Mouse (Mus musculus) megakaryocyte, adult 5-6 weeks (primary cell): ENCODE data around the gene Acmsd. TPM values are rescaled to one million over a fixed set of nuclear protein-coding genes. Genes with fewer than 3 reads are reported as not detected.
"Not testable (repeated sequence)": the region's sequence is repeated elsewhere in the genome, so short reads cannot be mapped to it uniquely, and the experiment has no call there.

ENCODE experiments used
- ATAC-seq: 2 replicates; pipeline ENCODE4 v1.8.0; 2016; ENCODE audit warnings: mild to moderate bottlenecking, inconsistent platforms; ENCODE audit not compliant: poor library complexity, severe bottlenecking
- total RNA-seq, 2 experiments: library from RNA; stranded (forward) in 1 of 2; stranded (reverse) in 1 of 2; fragments of 153-499, 151-499 nt in 1 of 2; fragments of 221-1000, 200-1000 nt in 1 of 2; gene quantifications; 2 replicates each; pipeline versions ENCODE4 v1.2.3 to v1.2.4; 2015 to 2017

Gene Acmsd
- total RNA-seq (2015) (0.07 TPM in 1 of 2 replicates, not detected in the other), total RNA-seq (2017) (0.37 TPM in 1 of 2 replicates, not detected in the other)

GRCm38 (mm10) chr1:127729096-127729495 lies at the start of gene Acmsd:
Gene Acmsd (plus strand): TSS chr1:127729413.
- no peak for ATAC-seq

GRCm38 (mm10) chr1:127679498-127680133 lies 49.6 kb upstream of the Acmsd start, which contains the start of gene Tmem163:
Gene Tmem163 (minus strand): TSS chr1:127679548.
- ATAC-seq = peak; percentile 56

DNA sequence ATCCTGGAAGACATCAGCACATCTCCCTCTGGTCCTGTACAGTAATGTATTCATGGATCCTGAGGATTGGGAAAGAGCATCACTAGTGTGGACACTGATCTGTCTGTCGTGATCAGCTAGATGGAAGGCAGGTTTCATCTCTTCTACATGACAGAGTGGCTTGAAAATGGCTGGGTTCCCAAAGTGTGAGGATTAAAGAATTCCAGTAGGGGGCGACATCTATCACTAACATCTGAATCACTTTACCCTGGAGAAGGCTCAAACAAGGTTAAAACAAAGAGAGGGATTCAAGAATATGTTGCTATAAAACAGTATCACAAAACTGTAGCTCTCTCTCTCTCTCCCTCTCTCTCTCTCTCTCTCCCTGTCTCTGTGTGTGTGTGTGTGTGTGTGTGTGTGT lies 32.7 kb upstream of the Acmsd start:
- no peak for ATAC-seq

GRCm38 (mm10) chr1:127702187-127702586 lies 27.0 kb upstream of the Acmsd start:
- no peak for ATAC-seq

DNA sequence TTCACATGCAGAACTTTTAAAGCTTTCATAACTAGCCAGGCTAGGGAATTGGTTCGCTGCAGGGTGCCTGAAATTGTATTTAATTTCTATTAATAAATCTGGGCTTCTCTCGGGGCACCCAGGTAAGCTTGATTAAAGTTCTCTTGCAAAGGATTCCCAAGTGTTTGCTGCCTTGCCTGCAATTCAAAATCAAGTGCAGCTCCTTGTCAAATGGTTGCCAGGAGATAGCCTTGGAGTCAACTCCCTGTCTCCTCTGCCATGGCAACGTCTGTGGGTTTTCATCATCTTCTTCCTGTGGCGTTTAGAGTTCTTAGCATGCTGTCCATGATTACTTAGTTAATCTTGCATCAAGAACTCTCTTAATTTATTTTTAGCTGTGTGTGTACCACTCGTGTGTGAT lies 22.9 kb upstream of the Acmsd start:
- no peak for ATAC-seq

DNA sequence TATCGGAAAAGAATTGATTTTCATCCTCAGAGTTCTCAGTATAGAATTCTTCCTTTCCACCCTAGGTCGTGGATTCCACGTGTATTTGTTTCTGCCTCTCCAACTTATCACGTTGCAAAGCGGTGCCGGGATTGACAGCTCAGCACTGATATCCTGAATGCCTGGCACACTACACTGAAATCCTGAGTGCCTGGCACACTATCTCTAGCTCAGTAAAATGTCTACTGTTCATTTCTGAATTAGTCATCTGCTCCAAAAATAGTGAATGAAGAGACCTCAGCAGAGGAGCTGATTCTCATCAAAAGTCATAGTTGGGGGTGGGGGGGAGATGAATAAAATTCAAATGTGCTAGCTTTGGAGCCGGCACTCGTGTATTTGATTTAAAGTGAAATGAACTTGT lies 12.8 kb upstream of the Acmsd start:
- ATAC-seq = no peak

- ATAC-seq = no peak
Observed at GRCm38 (mm10) chr1:127718290-127718689, 10.9 kb upstream of the Acmsd start.

DNA sequence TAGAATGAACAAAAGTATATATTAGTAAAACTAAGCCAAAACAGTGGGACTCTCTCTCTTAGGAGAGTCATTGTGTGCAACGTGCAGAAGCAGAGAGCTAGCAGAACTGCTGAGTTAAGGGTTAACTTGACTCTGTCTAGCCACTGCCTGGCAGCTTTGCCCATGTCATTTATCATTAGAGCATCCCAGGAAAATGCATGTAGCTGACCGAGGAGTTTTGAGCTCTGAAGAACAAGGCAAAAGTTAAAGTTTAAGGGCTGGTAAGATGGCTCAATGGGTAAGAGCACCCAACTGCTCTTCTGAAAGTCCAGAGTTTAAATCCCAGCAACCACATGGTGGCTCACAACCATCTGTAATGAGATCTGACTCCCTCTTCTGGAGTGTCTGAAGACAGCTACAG lies 5.6 kb upstream of the Acmsd start:
- no peak for ATAC-seq

- no peak for ATAC-seq
Observed at GRCm38 (mm10) chr1:127731086-127731485, 1.9 kb downstream of the Acmsd start.

DNA sequence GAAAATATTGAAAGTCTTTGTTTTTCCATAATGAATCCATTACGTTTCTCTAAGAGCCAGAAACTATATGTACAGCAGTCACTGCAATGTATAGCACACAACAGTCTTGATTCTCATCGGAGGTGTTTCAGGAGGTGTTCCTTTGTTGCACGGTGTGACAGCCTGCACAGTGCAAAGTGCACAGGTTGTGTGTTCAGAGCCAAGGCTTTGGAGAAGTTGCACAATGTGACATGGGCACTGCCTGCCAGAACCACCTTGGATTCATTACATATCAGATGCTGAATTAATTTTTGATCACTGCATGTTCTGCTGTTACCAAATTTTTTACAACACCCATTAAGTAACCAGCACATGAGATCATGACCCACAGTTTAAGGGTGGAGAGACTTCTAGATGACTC lies 3.2 kb downstream of the Acmsd start:
- ATAC-seq = no peak

GRCm38 (mm10) chr1:127732841-127733240 lies 3.6 kb downstream of the Acmsd start:
- ATAC-seq = no peak

DNA sequence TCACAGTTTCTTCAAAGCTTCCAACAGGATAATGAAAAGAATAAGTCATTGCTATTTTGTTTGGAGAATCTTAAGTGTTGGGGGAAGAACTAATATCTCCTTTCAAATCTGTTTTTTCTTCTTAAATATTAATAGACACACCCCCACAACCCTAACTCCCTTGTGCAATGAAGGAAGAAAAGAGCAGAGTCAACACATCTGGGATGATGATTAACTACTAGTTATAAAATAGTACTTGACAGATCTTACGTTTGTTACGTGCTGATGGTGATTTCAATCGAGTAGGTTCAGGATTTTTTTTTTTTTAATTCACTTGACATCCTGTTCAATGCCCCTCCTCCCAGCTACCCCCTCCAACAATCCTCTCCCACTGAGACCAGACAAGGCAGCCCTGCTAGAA lies 6.1 kb downstream of the Acmsd start:
- ATAC-seq = no peak

DNA sequence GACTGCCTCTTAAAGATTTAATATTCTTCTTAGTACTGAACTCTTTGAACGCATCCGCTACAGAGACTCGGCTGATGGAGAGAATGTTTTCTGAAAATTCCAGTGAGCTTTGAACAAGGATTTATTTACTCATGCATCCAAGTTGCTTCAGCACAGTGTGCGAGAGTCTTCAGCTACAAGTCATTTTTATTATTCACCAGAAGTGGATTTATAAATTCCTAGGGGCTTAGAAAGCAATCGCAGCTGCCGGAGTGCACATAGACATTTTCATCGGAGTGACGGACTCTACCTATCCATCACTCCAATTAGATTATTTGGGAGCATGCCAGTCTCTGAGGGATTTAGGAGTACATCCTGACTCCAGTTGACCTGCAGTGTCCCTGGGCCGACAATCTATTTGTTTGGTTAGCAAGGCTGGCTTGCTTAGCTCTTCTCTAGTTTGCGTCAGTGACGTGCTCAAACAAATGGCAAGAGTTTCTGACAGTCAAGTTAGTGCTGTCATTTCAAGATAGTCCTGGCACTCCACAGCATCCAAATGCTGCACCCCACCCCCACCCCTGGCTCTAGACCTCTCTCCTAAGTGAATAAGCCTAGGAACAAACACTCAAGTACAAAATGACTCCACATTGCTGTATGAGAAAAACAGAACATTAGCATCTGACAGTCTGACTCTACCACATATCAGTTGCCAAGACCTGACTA lies 21.3 kb downstream of the Acmsd start:
- ATAC-seq = no peak

DNA sequence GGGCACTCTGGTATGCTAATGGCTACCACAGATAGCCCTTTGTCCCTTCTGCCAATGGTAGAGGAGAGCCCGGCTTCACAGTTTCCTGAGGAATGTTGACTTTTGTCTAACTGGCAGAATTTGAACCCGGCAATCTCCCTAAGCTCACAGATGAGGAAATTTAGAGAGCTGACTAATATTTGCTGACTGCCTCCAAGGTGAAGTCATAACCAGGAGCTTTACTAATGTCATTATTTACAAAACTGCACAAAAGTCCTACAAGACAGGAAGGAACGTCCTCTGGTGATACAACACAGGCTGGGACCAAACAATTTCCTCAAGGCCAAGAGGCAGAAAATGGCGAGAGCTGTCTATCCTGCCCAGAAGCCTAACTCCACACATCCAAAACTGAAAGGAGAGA lies 26.6 kb downstream of the Acmsd start:
- ATAC-seq = no peak

DNA sequence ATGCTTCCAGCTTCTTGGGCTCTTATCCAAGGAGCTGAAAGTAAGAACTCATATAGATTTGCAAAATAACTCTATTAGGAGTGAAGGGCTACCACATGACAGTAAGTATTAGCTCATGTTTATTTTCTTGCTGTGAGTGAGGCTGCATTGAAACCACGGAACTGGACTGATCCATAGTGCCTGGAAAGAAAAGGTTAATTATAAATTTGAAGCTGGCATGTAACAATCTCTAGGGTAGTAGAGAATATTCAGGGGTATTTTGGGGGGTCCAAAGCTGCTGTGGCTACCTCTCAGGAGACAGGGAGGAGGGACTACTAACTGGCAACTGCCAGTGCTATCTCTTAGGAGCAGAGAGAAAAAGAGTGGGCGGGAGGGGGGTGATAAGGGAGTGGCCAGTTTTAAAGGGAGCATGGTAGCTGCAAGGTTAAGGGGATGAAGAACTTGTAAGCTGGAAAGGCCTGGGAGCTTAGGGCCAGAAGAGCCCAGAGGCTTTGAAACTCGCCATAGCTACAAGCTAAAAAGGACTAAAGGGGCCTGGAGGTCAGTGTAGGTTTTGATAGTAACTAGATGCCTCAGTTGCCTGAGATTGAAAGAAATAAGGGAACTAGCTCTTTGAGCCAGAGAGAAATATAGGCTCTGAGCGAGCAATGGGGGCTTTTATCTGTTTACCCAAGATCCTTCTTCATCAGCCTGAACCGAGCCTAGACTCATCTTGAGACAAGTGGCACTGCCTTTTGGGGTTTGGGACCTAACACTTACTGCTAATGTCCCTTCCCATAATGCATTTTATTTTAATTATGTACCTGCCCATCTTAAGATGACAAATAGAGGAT lies 27.3 kb downstream of the Acmsd start:
- ATAC-seq = 0 out of 2 replicates have a peak, but pooled peaks have one; percentile 49

GRCm38 (mm10) chr1:127757164-127757545 lies 27.9 kb downstream of the Acmsd start:
- ATAC-seq = not testable (repeated sequence)

DNA sequence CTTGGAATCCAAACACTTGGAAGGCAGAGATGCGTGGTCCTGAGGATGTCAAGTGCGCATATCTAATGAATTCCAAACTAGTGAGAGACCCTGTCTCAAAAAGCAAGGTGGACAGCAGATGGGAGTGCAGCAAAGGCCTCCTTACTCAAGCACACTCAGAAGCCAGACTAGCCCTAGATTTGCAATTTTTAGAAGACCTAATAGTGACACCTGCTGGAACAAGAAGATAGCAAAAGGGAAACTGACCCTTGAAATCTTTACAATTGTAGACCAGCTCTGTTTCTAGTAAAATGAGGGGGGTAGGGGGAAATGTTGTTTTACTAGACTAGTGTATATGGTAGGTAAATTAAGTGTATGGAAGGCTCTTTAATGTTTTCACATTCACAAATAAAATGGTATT lies 36.3 kb downstream of the Acmsd start:
- no peak for ATAC-seq

DNA sequence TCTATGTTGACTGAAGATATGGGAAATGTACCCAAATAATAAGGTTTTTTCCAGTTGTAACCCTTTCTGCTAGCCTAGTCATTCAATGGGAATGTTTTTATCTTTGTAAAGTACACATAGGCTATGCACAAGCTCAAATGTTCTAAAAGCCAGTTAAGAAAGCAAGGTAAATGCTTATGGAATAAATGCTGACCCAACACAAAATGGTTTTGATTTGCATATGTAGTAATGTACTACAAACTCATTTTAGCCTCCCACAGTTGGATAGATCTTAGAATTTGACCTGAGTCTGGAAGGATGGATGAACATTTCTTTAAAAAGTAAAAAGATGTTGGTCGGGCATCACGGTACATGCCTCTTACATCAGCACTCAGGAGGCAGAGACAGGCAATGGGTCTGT lies 37.5 kb downstream of the Acmsd start:
- ATAC-seq = no peak

- peak; percentile 3 for ATAC-seq
Observed at GRCm38 (mm10) chr1:127773198-127773802, 44.1 kb downstream of the Acmsd start.

DNA sequence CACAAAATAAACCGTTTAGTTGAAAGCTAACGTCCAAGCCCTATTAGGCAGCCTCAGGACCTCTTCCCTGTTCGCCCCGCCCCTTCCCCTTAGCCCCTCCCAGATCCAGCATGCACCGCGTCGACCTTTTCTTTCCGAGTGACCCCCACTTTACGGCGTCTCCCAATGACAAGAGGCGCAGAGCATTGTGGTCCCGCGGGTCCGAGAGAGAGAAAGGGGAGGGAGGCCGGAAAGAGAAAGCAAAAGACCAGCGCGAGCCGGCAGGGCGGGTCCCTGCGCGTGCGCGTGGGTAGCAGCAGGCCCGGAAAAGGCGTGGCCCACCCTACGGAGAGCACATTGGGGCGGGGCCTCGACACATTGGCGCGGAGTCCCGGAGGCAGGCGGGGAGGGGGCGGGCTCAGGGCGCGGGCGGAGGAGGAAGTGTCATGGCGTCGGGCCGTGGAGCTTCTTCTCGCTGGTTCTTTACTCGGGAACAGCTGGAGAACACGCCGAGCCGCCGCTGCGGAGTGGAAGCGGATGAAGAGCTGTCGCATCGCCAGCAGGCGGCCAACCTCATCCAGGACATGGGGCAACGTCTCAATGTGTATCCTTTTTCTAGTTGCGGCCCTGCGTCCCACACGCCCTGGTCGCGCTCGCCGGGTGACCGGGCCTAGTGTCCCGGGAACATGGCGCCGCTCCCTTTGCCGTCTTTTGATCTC lies 44.7 kb downstream of the Acmsd start, which contains the start of gene Ccnt2:
Gene Ccnt2, plus strand, starts transcription at position 362 of the 698 bp plus-strand sequence.
- peak; percentile 92 for ATAC-seq
